Mouse (Mus musculus): ENCODE measurements around the gene Zfp598.

DNA sequence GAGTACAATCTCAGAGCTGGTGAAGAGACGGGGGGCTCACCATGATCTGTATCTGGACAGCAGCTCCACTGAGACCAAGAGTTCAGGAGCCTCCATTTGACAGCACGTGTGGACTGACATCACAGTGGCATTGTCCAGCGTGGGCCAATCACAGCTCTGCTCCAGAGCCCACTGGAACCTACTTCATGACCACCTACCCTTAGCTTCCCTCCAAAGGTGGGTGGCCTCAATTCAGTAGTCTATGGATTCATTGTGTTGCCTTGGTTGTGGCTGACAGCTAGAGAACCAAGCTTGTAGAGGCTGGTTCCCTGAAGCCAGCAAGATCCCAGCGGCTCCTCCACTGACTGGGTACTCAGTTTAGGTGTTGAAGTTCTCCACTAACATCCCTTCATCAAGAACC, 48.5 kb downstream of the Zfp598 start, which contains the start of the genes Rnf151 and Rps2:
- TF ChIP-seq CTCF (IDR thresholded peaks at IDR 0.05; ENCODE audit: low read depth, low read length) (no peak), POLR2A (IDR thresholded peaks at IDR 0.05; ENCODE audit: insufficient read depth, low read length) (no peak), EP300 (IDR thresholded peaks at IDR 0.05; ENCODE audit: insufficient read depth, low read depth, low read length) (no peak)

All from ES-Bruce4 (cell line).